Mouse (Mus musculus) activated CD4-positive, CD25-positive, alpha-beta regulatory T cell, adult 4 months (primary cell): ENCODE data around the gene Npnt. TPM values are rescaled to one million over a fixed set of nuclear protein-coding genes. Genes with fewer than 3 reads are reported as not detected.

Experiments
- ATAC-seq: one replicate; pipeline ENCODE4 v1.8.0; 2017
- polyA plus RNA-seq, 2 experiments: library from polyadenylated mRNA; unstranded; fragments of 100-300 nt; shearing (Covaris generic); gene quantifications; one replicate each; pipeline ENCODE4 v1.2.1; 2017

Npnt gene
- polyA plus RNA-seq, 2 experiments from 2014 or later, result 0.29 TPM; not detected in 1

DNA sequence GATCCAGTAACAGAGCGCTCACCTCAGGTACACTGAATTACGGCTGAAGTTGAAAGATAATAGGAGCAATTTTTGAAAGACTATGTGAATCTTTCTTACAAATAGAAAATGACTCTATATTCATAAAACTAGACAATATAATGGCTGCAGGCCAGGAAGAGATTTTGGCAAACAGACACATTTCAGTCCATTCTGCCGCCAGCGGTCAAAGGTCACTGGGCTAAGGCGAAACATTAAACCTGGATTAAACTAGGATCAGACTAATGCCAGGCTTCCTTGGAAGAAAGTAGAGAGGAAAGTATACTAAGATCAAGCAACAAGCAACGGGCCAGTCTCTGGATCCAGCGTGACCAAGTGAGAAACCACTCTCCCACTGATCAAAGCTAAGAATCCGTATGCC lies 11.1 kb downstream of the Npnt start:
- ATAC-seq, result no peak

DNA sequence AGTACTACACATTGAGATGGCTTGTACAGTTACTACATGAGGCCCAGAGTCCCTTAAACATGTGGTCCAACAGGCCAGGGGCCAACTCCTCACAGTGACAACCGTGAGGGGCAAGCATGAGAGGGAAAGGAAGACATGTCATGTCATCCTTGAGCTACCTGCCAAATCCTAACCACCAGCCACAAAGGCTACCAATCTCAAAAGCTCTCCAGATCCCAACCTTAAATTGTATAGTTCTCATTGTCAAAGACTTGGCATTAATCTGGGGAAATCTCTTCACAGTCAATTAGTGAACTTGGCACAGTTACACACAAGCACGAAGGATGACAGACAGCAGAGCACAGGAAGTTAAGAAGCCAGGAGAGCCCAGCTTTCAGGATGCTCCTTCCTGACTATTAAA lies 15.4 kb downstream of the Npnt start:
- ATAC-seq, result no peak

DNA sequence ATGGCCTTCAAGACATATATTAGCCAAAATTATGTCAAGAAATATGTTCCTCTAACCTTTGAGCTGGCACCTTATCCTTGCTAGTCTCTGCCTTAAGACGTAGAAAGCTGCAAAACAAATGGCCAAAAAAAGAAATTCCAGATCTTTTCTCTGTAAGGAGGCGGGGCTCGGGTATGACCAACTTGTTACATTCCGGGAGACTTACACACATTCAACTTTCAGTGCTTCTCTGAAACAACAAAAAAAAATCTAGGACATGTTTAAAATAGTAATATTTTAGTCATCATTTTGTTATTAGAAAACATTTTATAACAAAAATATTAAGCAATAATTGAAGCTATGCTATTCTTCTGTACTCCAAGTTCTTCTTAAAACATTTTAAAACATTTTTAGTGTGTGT lies 18.6 kb downstream of the Npnt start:
- no peak for ATAC-seq

DNA sequence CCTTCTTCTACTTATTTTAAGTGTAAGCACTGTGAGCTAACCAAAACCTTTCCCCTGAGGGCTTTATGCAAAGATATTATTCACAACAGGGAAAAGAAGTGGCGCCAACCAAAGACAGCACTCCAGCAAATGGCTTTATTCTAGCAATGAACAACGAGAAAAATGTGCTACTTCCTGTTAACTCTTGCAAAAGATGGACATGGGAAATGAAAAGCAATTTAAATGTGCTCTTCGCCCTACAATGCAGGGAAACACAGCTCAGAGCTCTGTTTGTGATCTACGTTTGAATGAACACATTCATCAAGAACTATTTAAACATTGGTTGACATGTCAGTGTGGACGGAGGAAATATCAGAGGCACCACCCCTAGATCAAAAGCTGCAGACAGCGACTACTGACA lies 20.2 kb downstream of the Npnt start:
- no peak for ATAC-seq

DNA sequence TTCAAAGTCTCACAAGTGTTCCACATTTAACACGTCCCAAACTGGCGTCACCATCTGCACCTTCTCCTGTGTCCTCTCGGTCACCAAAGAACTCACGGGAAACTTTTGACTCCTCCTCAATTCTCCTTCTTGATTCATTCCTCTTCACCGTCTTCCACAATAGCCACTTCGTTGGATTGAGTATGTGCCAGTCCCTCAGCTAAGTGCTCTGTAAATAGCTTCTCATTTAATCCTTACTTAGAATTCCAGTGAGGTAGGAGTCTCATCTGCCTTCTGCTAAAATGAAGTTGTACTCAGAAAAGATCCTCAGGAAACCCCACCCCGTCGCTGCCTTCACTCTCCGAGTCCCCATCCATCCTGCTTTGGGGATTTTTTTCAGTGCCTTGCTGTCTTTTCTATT lies 21.9 kb downstream of the Npnt start:
- no peak for ATAC-seq

DNA sequence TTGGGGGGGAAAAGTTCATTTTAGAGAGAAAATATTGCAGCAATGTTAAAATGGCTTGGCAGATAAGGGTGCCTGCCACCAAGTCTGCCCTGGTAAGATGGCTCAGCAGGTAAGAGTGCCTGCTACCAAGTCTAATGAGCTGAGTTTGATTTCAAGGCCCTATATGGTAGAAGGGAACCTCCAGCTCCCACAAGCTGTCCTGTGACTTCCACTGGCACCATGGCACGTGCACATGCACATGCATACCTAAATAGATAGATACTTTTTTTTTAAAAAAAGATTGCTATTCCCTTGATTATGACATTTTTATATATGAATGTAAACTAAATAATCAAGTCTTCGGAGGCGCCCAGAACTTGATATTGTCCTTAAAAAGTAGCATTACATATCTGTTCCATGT lies 30.3 kb downstream of the Npnt start:
- no peak for ATAC-seq

DNA sequence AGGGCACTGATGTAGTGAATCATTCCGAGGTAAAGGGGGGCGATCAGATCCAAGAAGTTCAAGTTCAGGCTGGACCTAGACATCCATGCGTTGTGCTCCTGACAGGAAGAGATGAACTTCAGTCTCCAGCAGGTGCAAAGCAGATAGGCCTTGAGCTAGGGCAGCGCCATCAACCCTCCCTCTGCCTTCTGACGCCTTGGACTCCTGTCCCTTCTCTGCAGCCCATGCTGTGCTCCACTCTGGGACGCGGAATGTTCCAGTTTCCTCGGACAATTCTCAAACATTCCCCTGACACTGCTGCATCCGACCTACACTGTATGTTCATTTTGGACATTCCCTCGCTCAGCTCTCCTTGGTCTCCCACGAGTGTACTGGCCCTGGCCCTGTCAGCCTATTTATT lies 30.9 kb downstream of the Npnt start:
- ATAC-seq, result no peak

DNA sequence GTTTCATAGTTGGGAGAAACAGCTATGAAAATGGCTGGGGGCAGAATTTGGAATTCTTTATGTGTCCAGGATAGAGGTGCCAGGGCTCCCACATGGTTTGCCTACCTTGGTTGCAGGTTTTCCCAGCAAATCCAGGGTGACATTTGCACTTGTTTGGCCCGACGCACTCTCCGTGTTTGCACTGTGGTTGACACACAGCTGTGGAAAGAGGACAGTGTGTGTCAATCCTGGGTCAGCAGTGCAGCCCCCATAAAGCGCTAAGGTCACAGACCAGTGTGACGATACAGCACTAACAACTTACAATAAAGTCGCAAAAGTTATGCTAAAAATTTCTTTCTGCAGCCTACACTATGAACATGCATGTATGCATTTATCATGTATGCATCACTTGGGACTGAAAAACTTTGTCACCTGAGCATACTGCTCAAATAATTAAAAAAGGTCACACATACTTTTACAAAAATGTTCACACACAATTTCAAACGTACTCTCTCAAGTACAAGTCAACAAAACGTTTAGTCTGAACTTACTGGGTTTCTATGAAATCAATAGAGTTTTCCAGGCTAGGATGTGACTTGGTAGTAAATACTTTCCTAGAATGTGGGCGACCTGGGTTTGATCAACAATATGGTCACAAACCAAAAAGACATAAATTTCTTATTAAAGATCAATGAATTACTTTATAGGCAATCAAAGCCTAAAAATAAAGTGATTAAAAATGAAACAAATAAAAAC lies 32.6 kb downstream of the Npnt start:
- ATAC-seq, result no peak

DNA sequence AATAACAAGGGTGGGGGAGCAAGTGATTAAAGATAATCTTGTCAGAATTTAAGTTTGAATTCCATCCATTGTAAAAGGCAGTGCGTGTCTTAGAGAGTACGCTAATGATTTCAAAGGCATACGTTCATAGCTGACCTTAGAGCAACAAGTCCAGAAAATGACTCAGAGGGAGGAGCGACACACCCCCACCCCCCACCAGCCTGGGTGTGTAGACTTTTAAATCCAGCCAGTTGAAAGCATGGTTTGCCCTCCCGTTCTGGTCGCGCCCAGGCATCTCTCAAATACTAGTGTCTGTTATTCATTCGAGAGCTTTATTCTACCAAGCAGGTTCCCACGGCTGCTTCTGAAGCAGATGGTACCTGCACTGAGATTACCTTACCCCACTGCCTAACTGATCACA lies 34.4 kb downstream of the Npnt start:
- ATAC-seq, result no peak

DNA sequence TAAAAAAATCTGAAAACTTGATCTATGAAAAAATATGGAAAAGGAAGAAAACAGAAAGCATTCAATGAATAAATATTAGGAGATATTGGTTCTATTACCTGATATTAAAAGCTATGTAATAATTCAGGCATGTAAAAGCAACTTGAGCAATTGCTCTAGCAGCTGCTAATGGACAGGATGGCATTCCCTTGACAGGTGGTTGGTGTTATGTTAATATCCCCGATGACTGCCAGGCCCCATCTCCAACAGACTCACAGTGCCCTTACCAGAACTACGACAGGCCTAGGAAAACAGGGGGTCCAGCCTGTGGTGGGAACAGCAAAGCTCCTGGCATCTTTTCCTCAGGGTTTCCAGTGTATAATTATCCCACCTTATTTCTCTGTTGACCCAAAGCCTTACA lies 37.7 kb downstream of the Npnt start:
- ATAC-seq, result no peak

DNA sequence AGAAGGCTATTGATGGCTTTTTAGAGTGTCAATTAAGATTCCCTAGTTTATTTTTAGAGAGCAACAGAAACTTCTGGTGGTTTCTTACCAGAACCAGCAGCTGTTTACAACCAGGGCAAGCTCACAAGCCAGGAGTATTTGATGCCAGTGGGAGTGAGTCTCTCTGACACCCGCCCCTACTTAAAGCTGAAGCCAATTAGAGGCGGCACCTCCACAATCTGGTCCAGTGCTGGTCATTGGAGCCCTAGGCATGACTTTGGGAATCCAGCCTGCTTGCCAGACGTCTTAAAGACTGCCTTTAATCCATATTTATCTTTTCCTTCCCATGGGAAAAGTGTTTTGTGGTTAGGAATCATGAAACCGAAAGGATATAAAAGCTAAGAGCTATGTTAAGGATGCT lies 38.4 kb downstream of the Npnt start:
- no peak for ATAC-seq

DNA sequence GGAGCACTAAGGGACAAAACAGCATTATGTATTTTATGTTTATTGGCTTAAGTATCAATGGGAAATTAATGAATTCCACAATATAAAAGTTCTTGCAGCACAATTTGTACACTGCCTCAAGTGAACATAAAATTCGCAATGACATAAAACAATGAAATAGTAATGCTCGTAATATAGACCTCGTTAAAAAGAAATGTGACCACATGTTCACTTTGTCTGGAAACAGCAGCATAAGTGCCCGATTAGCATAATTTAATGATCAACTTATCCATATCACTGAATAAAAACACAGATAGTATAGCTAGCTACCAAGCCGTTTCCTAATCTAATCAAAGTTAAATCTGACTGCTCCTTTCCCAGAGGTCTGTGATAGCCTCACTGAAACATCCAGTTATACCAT lies 39.4 kb downstream of the Npnt start:
- ATAC-seq, result no peak

DNA sequence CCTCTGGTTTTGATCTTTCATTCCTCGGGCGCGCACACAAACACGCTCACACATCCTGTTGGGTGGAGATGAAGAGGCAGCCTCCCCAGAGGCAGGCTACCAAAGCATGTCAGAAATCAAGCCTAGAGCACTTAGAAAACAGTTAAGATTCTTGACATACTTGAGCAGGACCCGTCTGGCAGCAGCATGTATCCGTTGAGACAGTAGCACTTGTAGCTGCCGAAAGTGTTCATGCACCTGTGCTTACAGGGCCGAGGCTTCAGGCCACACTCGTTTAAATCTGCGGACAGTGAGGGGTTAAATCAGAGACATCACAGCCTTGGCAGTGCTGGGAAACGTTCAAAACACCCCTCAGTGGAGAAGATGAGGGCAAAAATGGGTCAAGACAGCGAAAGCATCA lies 40.4 kb downstream of the Npnt start:
- ATAC-seq, result no peak

DNA sequence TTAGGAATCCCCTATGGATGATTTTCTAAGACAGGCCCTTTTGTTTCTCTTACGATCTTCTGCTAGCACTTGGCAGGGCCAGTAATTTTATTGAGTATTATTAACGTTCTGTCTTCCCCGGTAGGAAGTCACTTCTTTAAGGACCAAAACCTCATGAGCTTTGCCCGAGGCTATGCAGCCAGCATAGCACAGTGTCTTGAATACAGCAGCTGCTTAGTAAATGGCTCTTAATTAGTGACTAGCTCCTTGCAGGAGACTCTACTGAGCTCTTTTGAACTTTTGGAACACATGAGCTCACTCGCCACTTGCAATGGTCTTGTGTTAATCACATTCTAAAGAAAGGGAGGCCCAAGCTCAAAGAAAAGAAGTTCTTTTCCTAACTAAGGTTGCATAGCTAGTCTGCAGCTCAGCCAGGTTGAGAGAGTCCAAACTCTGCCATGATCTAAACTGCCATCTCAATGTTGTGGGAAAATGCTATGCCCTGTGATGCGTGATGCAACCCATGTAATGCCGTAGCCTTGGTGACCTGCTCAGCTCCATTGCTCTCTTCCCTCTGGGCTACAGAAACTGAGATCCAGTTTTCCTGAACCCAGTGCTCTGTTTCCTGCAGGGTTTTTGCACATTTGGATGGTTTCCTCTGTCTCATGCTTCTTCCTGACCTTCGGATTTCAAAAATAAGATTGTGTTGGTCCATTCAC lies 42.4 kb downstream of the Npnt start:
- ATAC-seq, result no peak

DNA sequence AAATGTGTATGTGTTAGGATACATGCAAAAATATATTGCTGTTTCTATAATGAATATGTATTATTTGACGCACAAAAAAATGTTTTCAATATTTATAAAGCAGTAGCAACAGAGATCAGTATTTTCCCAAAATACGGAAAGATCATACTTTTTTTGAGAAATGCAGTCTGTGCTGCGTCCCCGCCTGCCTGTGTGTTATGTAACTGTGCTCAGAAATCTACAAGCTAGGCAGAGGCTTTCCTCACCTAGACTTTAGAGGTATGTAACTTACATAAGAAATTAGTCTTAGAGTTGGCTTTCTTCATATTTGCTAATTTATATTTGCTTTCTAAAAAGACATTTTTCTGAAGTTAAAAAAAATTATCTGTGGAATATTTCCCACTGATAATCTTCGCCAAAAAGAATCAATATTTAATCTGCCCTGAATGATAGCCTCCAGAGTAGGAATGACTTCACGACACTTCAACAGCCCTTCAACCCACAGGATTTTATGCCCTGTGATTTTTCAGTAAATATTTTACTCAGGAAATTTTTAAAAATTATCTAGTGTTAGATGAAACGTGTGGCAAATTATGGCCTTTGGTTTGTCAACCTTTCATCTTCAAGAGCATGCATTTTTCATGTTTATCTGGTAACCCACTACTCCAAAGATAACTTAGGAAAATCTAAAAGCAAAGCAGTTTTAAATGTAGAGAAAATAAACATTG lies 44.7 kb downstream of the Npnt start:
- no peak for ATAC-seq

DNA sequence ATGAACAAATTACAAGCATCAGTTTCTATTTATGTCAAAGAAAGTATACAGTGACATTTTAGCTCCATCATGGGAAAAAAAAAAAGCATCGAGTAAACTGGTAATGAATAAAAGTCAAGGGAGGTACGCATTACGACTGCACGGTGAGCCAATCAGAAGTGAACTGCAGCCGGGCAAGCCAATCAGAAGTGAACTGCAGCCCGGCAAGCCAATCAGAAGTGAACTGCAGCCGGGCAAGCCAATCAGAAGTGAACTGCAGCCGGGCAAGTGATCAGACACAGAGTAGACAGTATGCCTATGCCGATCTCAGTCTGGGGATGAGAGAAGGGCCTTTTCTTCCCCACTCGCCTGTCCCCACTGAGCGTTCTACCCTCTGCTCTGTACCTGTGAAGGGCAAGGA lies 46.7 kb downstream of the Npnt start:
- no peak for ATAC-seq

DNA sequence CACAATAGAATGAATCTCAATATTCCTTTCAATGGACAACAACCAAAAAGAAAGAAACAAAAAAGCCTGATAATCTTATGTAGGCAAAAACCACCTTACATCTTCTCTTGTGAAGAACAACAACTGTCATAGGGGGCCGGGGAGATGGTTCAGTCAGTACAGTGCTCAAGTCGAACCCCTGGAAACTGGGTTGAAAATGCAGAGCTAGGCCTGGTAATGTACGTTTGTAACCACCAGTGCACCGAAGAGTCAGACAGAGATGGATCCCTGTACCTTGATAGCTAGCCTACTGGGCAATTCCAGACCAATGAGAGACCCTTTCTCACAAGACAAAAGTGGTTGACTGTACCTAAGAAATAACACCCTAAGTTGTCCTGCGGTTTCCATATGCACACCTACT lies 47.2 kb downstream of the Npnt start:
- ATAC-seq, result no peak

DNA sequence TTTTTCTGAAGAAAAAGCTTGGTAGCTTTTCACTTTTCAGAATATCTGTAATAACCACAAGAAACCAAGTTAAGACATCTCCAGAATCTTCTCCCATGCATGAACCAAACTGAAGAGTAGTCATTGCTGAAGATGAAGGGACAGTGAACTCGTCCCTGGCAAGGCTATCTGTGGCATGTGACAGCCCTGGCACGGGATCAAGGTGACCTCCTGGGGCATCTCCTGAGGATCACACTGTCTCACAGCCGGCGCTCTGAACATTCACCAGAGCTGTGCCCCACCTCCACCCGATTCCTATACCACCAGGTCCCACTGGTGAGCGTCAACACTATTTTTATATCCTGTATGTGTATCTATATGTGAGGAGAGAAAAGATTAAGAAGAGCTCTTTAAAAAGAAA lies 47.9 kb downstream of the Npnt start:
- no peak for ATAC-seq

DNA sequence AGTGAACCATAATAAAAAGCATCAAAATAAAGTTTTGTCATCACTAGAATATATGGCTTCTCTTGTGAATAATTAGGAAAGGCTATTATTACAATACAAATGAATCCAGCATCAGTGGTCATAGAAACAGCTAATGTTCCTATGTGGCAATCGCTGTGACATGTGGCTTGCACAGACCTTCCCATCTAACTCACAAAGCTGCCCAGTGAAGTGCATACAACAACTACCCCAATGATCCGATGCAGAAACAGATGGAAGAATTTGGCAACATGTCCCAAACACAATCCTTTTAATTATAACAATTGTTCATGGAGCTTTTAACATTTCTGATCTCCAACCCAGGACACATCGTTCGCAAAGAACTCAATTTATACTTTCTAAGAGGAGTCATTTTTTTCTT lies 52.2 kb downstream of the Npnt start:
- no peak for ATAC-seq

DNA sequence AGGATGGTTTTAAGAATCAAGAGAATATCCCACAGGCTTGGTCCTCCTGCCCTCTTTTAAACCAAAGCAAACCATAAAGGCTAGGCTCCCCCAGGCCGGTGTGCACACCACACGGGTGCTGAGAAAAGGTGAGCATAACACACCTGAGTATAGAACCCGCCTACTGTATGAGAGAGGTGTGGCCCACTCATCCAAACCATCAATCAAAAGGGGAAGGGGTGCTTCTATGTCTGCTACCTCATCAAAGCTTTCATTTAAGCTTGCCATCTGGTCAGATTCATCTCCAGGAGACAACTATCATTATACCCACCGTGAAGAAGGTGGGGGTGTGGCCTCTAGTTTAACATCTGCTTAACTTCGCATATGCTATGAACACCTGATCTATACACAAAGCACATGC lies 52.7 kb downstream of the Npnt start:
- ATAC-seq, result no peak

DNA sequence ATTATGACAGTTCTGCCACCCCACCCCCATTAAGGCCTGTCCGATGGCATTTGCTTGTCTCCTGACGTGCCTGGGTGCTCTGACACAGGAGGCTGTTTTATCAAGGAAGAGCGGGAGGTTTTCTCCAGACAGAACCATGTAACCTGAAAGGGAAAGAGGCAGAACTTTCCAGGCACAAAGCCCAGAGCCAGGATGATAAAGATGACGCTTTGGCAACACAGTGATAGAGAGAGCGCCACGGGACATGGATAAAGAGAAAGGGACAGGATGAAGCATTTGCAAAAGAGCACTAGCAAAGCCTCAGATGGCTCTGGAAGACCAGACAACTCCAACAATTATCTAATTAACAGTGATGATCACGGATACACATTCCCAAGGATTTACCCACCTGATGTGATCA lies 56.0 kb downstream of the Npnt start:
- no peak for ATAC-seq

DNA sequence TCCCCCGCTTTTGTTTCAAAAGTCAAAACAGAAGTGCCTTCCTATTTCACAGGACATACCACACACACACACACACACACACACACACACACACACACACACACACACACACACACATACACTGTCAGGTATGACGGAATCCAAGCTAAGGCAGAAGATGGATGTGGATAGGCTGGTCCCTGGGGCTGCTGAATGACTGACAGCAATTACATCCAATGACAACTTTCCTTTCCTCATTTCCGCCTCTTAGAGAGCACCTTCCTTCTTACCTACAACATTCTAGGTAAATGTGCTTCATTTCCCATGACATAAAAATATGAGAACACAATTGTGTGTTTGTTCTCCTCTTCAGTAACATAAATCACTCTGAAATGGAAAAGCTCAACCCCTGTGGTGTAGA lies 56.4 kb downstream of the Npnt start:
- ATAC-seq, result no peak

DNA sequence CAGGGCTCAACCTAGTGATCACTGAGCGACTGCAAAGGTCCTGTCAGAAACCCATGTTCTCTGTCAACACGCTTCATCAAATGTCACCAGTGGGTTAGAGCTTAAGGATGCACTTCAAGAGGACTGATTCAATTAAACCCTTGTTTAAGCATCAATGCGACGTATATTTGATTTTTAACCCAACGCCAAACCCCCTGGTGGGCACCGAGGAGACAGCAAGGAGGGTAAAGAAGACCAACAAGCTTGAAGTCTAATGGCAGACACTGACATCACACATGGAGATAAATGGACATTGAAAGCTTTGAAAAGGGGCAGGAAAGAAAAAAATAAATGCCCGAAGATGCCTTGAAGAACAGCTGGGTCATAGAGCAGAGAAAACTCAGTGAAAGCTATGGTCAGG lies 57.0 kb downstream of the Npnt start:
- ATAC-seq, result no peak

DNA sequence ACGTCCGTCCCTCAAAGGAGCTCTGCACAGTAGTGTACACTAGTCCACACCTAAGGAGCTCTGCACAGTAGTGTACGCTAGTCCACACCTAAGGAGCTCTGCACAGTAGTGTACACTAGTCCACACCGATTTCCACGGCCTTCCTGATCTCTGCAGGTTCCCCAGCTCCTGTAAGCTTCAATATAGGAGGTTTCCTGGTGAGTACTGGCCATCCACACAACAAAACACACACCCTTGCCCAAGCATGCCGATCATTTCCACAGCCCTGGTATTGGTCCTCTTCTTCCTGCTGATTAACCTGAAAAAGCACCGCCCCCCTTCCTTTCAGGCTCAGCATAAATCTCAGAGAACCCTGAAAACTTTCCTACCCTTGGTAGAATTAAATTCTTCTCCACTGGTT lies 57.6 kb downstream of the Npnt start:
- no peak for ATAC-seq
